Mouse (Mus musculus) ovary, postnatal 10 days (tissue): ENCODE data around the gene Abhd10.
A peak's percentile ranks its signal among the peaks of the same experiment; 100 is the strongest.

Experiments used
- DNase-seq: peaks from one replicate; pipeline ENCODE4 v3.0.0; 2022; ENCODE audit warnings: low spot score

The Abhd10 gene

GRCm38 (mm10) chr16:45742615-45743476, at the start of gene Abhd10:
TSS of gene Abhd10 (minus strand) at chr16:45742955.
- DNase-seq = peak; percentile 93

GRCm38 (mm10) chr16:45791286-45791685, 48.5 kb upstream of the Abhd10 start:
- DNase-seq = no peak

GRCm38 (mm10) chr16:45789311-45789710, 46.6 kb upstream of the Abhd10 start:
- DNase-seq = no peak

- DNase-seq = no peak
Measured at GRCm38 (mm10) chr16:45787650-45788049, 44.9 kb upstream of the Abhd10 start.

DNA sequence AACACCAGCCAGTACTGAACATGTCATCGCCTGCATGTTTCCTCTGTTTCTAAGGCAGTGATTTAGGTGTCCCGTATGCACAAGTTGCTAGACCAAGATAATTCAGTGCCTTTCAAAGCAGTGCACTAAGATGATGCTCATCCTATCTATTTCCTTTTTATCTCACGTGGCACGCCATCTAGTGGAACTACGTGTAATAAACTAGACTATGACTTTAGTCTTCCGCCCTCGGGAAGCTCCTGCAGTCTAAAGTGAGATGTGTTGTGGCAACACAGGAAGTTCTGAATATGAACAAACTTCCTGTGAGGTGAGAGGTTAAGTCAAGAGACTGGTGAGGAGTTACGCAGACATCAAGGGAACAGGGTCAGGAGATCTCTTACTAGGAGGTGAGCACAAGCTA, 43.9 kb upstream of the Abhd10 start:
- no peak for DNase-seq

- no peak for DNase-seq
Measured at GRCm38 (mm10) chr16:45780001-45780400, 37.2 kb upstream of the Abhd10 start.

DNA sequence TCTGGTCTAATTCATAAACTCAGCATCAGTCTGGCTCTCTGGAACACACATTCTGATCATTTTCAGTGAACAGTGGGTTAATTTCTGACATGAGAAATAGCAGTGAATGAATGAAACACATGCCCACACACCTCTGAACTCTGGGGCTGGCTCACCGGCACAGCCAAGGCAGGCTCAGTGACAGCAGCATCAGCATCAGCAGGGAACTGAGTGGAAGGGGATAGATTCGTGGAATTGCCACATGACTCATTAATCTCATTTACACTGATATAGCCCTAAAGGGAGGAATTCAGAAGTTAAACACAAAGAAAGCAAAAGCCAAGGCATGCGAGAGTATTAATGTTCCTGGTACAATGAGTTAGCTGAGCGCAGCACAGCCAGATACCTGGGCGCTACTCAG, 32.1 kb upstream of the Abhd10 start:
- DNase-seq = no peak

GRCm38 (mm10) chr16:45770914-45771313, 28.2 kb upstream of the Abhd10 start:
- no peak for DNase-seq

- no peak for DNase-seq
Measured at GRCm38 (mm10) chr16:45767853-45768640, 25.3 kb upstream of the Abhd10 start.

DNA sequence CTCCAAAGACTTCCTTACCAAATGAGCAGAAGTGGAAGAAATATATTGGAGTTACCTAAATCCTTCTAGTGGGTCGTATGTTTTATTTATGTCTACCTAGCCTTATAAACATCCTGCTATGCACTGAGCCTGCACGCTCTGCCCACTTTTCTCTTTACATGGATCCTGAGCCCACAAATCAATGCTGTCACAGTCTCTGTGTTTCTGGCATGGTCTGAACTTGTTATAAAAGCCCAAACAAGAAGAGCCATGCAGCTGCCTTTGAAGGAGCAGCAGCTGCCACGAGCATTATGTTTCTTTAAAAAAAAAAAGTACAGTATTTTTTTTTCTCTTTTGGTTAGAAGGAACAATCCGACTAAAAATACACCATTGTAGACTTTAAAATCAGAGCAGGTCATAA, 24.7 kb upstream of the Abhd10 start:
- DNase-seq = no peak

- DNase-seq = no peak
Measured at GRCm38 (mm10) chr16:45765801-45766494, 23.2 kb upstream of the Abhd10 start.

DNA sequence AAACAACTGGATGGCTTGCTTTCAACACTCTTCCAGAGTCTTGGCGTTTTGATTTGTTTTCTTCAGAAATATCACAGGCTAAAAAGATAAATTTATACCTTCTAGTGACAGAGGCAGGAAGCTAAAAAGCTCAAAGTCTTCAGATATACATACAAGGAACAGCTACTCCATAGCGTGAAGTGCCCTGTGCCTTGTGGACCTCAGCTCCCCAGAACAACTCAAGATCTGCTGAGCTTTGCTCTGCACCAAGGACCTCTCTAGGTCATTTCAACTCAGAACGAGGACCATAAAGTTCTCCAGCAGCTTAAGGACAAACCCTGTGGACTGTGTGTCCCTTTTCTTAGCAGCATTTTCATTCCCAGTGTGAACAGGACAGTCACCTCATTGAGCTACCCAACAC, 22.3 kb upstream of the Abhd10 start:
- no peak for DNase-seq

GRCm38 (mm10) chr16:45762859-45763505, 20.2 kb upstream of the Abhd10 start:
- DNase-seq = no peak

DNA sequence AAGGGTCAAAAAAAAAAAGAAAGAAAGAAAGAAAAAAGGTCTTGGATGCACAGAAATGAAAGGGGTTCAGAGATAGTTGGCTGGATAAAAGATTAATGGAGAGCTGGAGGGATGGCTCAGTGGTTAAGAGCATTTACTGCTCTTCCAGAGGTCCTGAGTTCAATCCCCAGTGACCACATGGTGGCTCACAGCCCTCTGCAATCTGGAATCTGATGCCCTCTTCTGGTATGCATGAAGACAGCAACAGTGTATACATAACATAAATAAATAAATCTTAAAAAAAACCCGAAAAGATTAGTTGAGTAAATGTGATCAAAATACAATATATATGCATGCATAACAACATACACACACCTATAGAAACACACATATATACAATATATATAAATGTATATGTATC, 18.7 kb upstream of the Abhd10 start:
- no peak for DNase-seq

- no peak for DNase-seq
Measured at GRCm38 (mm10) chr16:45758726-45759269, 16.0 kb upstream of the Abhd10 start.

- no peak for DNase-seq
Measured at GRCm38 (mm10) chr16:45757421-45758078, 14.8 kb upstream of the Abhd10 start.

DNA sequence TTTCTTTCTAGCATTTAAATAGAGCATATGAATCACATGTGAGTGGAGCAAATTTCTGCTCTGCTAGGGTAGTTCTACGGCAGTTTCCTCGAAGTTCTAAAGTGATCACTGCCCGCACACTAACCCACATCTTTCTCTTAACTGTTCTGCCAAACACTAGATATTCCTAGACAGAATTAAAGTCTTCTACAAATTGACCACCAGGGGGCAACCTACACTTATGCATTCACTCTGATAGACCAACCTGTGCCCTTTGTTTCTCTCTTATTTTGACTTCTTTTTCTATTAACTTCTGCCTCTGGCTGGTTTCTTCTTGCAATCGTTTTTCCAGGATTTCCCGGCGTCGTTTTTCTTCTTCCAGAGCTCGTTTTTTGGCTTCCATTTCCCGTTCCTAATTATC, 14.1 kb upstream of the Abhd10 start:
- DNase-seq = no peak

DNA sequence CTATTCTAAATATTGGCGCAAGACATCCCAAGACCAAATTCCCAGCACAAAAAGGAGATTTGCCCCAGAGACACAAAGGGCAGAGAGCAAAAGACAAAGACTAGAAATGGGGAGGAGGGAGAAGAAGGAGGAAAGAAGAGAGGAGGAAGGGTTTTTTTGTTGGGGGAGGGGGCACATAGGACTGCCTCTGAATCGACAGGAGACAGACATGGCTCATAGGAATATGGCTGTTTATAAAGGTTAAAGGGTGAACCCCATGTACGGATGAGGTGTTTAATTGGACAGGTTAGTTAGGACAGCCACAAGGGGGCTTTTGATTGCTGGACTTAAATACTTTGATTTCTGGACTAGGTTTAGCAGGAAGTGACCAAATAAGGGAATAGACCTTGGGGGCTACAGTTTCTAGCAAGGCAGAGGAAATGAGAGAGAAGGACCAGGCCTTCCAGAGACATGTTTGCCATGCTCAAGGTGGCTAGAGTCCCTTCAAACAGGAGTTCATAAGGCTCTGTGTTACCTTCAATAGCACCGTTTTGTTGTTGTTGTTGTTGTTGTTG, 913 bp upstream of the Abhd10 start:
- no peak for DNase-seq

GRCm38 (mm10) chr16:45737880-45738279, 4.9 kb downstream of the Abhd10 start:
- no peak for DNase-seq

GRCm38 (mm10) chr16:45736724-45737123, 6.0 kb downstream of the Abhd10 start:
- DNase-seq = no peak

- no peak for DNase-seq
Measured at GRCm38 (mm10) chr16:45729163-45729562, 13.6 kb downstream of the Abhd10 start.
